In the genomic region with DNA sequence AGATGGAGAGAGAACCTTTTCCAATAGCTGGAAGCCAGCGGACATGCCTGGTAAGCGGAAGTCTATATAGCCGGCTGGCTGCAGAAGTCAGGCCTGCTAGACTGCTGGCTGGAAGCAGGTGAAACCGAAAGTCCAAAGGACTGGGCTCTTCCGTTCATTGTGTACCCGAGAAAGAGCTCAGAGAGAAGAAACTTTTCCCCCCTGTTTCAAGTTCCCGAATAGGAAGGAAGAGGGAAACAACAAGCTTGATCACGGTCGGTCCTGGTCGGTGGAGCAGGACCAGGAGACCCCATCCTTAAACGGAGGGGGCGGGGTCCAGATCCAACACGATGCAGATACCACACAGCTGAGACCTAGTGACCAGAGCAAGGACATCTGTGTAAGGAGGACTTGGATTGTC, we compare ENCODE assay signal across 8 mouse cellular contexts. TPM values are rescaled to one million over a fixed set of nuclear protein-coding genes. Genes with fewer than 3 reads are reported as not detected.
DNase-seq lines count a peak whose midpoint lies in the region; ATAC-seq and TF ChIP-seq lines count a peak whose summit lies in the region.

No protein-coding gene starts in this region.

- DNase-seq in forebrain, embryonic 10.5 days (ENCODE audit: extremely low spot score, low spot score) = no peak
- no peak for DNase-seq in forebrain, embryonic 14.5 days (ENCODE audit: low spot score)
- peak; percentile 50 to 64 for DNase-seq in heart, adult 2 months
- peak; percentile 43 for DNase-seq in kidney, postnatal 10 days
- DNase-seq in urinary bladder, postnatal 10 days (ENCODE audit: low spot score) = no peak
- no peak for DNase-seq in testis, postnatal 10 days (ENCODE audit: low spot score)

- H3K36me3 ChIP-seq in forebrain, embryonic 10.5 days (replicated peaks) = no peaks in the 10 kb centered on the region
- no peaks in the 10 kb centered on the region for H3K36me3 ChIP-seq in forebrain, embryonic 14.5 days (ENCODE audit: control insufficient read depth, insufficient read depth, low read length)
- no peaks in the 10 kb centered on the region for H3K36me3 ChIP-seq in heart, adult 2 months (ENCODE audit: control insufficient read depth, insufficient read depth, low read length)
- H3K36me3 ChIP-seq in megakaryocyte, embryonic 14.5 days (replicated peaks; ENCODE audit: low read length) = no peaks in the 10 kb centered on the region

- no peak for TF ChIP-seq CTCF in heart, adult 2 months (IDR thresholded peaks at IDR 0.05)

- H3K27me3 ChIP-seq in forebrain, embryonic 10.5 days (ENCODE audit: poor library complexity, severe bottlenecking) = peaks cover 15% of the 10 kb centered on the region; the same call in 1 of the 2 replicates
- H3K27me3 ChIP-seq in forebrain, embryonic 14.5 days (replicated peaks; ENCODE audit: control insufficient read depth, insufficient read depth, low read length) = 0 out of 2 replicates have a peak, but pooled peaks cover 3% of the 10 kb centered on the region
- H3K27me3 ChIP-seq in heart, adult 2 months (ENCODE audit: control insufficient read depth, insufficient read depth, low read length) = no peaks in the 10 kb centered on the region
- H3K27me3 ChIP-seq in megakaryocyte, embryonic 14.5 days (replicated peaks) = no peaks in the 10 kb centered on the region

- no peak for ATAC-seq in forebrain, embryonic 14.5 days
- no peak for ATAC-seq in cerebellum, adult (ENCODE audit: insufficient number of reproducible peaks, low FRiP score, low TSS enrichment)

- H3K9ac ChIP-seq in forebrain, embryonic 14.5 days (ENCODE audit: low read length) = no peak overlapping the region
- H3K9ac ChIP-seq in heart, adult 2 months (ENCODE audit: low read depth, low read length) = peak overlapping the region; percentile 55

- no peaks in the 10 kb centered on the region for H3K79me2 ChIP-seq in heart, adult 2 months (replicated peaks; ENCODE audit: control insufficient read depth, insufficient read depth, low read length)

- TF ChIP-seq EP300 in heart, adult 2 months (IDR thresholded peaks at IDR 0.05; ENCODE audit: insufficient read depth, low read depth, low read length) = 0 out of 2 replicates have a peak, but pooled peaks have one; percentile 26

- TF ChIP-seq POLR2A in heart, adult 2 months (IDR thresholded peaks at IDR 0.05; ENCODE audit: insufficient read depth, low read depth, low read length) = peak; percentile 51

- intact Hi-C loops in heart, adult 2 months (cut with DNase I) = no loop called here

- H3K4me1 ChIP-seq in forebrain, embryonic 10.5 days = peaks cover 12% of the 10 kb centered on the region
- H3K4me1 ChIP-seq in forebrain, embryonic 14.5 days (ENCODE audit: control insufficient read depth, insufficient read depth, low read length) = no peaks in the 10 kb centered on the region
- H3K4me1 ChIP-seq in heart, adult 2 months (ENCODE audit: control insufficient read depth, insufficient read depth, low read length) = peaks cover 7% of the 10 kb centered on the region
- peaks cover 23% of the 10 kb centered on the region for H3K4me1 ChIP-seq in megakaryocyte, embryonic 14.5 days

- WGBS in forebrain, embryonic 10.5 days = 54% methylated on average over 13 of the region's 13 CpGs
- 56% methylated on average over 13 of the region's 13 CpGs for WGBS in forebrain, embryonic 14.5 days
- 23% methylated on average over 13 of the region's 13 CpGs for WGBS in heart, adult 2 months

- H3K9me3 ChIP-seq in forebrain, embryonic 10.5 days = no peaks in the 10 kb centered on the region
- H3K9me3 ChIP-seq in forebrain, embryonic 14.5 days (replicated peaks; ENCODE audit: control insufficient read depth, low read length) = no peaks in the 10 kb centered on the region
- no peaks in the 10 kb centered on the region for H3K9me3 ChIP-seq in megakaryocyte, embryonic 14.5 days

- H3K4me2 ChIP-seq in forebrain, embryonic 14.5 days (ENCODE audit: low read length) = no peak overlapping the region

- peak overlapping the region; percentile 29; the same call in 1 of the 2 replicates for H3K4me3 ChIP-seq in forebrain, embryonic 10.5 days
- H3K4me3 ChIP-seq in forebrain, embryonic 14.5 days (ENCODE audit: low read depth, low read length) = no peak overlapping the region
- peak overlapping the region; percentile 40 for H3K4me3 ChIP-seq in heart, adult 2 months
- peak overlapping the region; percentile 92 for H3K4me3 ChIP-seq in megakaryocyte, embryonic 14.5 days (replicated peaks)

- H3K27ac ChIP-seq in forebrain, embryonic 10.5 days = no peak overlapping the region
- H3K27ac ChIP-seq in forebrain, embryonic 14.5 days (ENCODE audit: low read depth, low read length) = no peak overlapping the region
- peak overlapping the region; percentile 73 for H3K27ac ChIP-seq in heart, adult 2 months

RNA-seq across cellular contexts. Expression of a gene that starts 9.6 kb away (rescaled TPM):
- polyA plus RNA-seq in forebrain, embryonic 10.5 days (2016; fragmentation: Nextera tagmentation; extraction: Ambion mirVana) = 212 and 221 TPM in 2 replicates
- polyA plus RNA-seq in forebrain, embryonic 14.5 days (2014; fragmentation: Nextera tagmentation; extraction: Ambion mirVana) = 68.9 and 72.4 TPM in 2 replicates
- 10 to 100 TPM; 23.6 to 24.7 TPM for total RNA-seq in heart, adult 2 months (2021)
- polyA plus RNA-seq in heart, adult 2 months (2012; rRNA removed) = 12.3 and 17.9 TPM in 2 replicates
- 24.2 and 54.4 TPM in 2 replicates for polyA plus RNA-seq in megakaryocyte, embryonic 14.5 days (2012; ENCODE audit: insufficient read depth, low replicate concordance)

Comparison
In these comparisons a context has a peak if more than half of its experiments do, and no peak if none do; other contexts are left out.
1. DNase-seq: peak in heart, adult 2 months (2 of 2) and kidney, postnatal 10 days (single experiment); none in forebrain, embryonic 10.5 days (single experiment), forebrain, embryonic 14.5 days (single experiment), urinary bladder, postnatal 10 days (single experiment) and testis, postnatal 10 days (single experiment).